Mouse (Mus musculus): ENCODE measurements at regions not wholly inside any gene's neighbourhood (a gene's known extent, or its start where the extent isn't known, plus 50 kb on each side); places are given as distances from the start of the nearest gene placed in this dataset.

DNA sequence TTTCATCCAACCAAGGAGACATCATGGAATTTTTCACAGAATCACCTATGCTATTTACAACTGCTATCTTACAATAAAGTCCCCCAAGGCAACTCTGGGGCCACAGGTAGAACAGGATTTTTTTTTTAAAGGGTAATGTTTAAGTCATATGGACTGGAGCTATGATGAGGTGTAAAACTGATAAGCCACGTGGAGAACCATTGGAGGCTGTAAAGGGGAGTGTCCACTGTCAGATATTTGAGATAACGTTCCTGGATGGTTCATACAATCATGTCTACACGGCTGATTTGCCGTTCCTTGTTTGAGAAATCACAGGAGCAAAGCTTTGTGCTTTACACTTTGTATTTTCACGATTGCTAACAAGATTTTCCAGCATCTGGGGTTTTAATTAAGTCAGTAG is 241.8 kb upstream of the 4930412O13Rik start:
- no peak for TF ChIP-seq CHD2 (IDR thresholded peaks at IDR 0.05; ENCODE audit: low read depth, low read length)
- TF ChIP-seq ZC3H11A (IDR thresholded peaks at IDR 0.05; ENCODE audit: borderline replicate concordance, low read depth, low read length), result no peak
